Mouse (Mus musculus): ENCODE data around the gene Galnt16.

Gene Galnt16

DNA sequence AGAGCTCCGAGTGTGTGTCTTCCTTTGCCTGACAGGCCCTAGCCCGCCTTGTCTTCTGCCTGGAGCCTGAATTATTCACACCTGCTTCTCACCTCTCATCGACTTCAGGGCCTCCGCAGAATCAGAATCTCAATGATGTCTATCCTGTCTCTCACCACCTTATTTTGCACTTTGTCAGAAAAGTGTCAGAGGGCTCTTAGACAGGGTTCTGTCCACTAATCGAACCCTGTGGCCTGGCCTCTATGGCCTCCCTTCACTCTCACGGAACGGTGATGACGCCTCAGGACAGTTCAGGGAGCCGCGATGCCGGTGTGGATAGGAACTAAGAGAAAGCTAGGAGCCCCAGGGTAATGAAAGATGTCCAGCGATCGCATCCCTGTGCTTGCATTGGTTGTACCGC lies at the start of gene Galnt16:
Galnt16 (plus strand) TSS at position 301 of the 400 bp plus-strand sequence.
- no peak for DNase-seq

DNA sequence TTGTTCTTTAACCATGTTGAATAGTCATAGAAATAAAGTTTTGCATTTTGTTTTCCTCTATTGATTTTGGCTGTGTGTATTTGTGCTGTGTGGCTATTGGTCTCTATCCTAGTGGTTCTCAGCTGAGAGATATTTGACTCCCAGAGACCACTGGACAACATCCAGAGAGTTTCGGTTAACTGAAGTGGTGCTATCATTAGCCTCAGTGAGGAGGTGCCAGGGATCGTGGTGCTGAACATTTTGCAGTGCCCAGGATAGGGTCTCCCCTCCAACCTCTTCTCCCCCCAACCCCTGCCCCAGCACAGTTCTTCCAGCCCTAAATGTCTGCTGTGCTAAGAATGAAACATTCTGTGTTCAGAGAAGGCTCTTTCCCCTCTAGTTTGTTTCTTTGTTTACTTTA lies 47.9 kb upstream of the Galnt16 start:
- no peak for DNase-seq

DNA sequence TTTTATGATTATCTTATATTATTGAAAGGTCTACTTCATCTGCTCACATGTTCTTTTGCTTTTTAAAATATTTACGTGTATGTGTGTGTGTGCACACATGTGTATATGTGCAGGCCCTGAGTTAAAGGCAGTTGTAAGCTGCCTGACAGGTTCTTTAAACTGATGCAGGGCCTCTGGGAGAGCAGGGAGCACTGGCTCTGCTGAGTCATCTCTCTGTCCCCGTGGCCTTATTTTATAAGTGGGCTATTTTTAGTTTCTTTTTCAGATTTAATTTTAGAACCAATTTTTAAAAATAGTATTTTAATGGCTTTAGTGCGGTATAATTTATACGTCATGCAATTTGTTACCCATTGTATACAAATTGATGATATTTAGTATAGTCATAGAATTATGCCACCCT lies 46.2 kb upstream of the Galnt16 start:
- DNase-seq: no peak

DNA sequence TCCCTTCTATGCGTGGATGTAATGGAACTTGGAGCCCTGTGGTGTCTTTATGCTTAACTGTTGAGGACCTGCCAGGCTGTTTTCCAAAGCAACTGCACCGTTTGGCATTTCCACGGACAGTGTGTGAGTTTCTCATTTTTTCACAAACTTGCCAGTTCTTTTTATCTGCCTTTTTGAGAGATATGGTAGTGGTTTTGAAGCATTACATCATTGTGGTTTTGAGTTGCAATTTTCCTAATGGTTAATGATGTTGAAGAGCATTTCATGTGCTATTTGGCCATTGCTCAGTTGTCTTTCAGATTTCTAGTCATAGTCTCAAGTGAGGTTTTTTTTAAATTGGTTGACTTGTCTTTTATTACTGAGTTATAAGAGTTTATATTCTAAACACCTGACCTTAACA lies 44.3 kb upstream of the Galnt16 start:
- DNase-seq: no peak

DNA sequence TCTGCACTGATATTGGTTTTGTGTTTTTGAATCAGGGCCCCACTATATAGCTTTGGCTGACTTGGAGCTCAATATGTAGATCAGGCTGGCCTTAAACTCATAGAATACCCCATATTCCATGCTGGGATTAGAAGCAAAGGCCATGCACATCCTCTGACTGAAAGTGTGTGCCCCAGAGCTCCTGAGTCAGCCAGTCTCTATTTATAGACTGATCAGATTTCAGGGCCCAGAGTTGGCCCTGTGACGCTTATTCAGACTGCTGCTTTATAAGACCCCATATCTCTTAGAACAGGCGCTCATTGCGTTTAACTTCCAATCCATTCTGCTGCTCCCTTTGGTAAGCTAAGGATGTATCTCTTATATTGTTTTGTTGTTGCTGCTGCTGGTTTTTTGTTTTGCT lies 38.1 kb upstream of the Galnt16 start:
- DNase-seq: no peak

DNA sequence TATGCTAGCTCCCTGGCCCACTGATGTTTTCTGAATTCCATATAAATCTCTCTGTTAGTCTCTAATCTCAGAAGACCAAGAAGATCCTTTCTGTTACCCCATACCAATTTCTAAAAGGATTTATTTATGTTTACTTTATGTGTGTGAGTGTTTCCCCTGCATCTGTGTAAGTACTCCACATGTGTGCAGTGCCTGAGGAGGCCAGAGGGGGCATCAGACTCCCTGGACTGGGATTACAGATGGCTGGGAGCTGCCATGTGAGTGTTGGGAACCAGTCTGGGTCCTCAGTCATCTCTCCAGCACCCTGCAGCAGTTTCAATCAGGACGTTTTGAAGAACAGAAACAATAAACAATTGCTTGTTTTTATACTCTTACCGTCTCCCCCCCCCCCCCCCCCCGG lies 34.7 kb upstream of the Galnt16 start:
- DNase-seq: no peak

DNA sequence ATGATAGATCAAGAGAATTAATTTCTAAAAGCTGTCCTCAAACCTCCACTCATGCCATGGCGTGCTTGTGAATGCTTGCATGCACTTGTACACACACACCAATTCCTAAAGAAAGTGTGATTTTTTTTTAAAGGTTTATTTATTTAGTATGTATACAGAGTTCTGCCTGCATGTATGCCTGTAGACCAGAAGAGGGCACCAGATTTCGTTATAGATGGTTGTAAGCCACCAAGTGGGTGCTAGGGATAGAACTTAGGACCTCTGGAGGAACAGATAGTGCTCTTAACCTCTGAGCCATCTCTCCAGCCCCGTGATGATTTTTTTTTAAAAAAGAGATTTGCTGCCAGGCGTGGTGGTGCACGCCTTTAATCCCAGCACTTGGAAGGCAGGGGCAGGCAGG lies 24.8 kb upstream of the Galnt16 start:
- no peak for DNase-seq

DNA sequence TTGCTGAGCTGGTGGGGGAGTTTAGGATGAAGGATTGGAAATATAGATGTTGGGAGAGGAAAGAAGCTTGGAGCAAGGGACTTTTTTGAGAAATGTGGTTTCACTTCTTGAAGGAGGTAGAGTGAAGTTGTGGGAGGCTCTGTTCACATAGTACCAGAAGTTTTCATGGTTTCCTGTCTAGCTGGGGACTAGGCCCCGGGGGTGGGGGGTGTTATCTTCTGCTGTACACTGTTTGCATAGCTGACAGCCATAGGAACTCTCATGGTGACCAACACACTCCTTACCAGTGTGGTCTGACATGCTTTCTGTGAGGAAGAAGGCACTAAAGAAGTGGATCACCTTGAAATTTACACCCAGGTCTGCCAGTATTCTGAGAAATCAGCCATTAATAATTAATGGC lies 22.4 kb upstream of the Galnt16 start:
- no peak for DNase-seq

DNA sequence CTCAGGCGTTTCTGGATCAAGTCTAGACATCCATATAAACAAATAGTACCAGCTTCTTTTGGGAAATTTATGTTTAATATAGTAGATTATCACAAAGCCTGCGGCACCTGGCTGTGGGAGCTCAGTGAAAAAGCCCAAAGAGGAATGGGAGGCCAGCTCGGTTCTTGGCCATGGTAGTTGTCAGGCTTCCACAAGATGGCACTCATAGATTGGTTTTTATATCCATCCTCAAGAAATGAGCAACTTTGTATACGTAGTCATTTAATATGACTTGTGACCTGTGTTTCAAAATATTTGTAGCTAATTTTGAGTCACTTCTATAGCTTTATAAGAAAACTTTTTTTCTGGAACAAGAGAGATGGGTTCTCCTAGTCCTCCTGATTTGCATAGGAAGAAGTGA lies 19.7 kb upstream of the Galnt16 start:
- peak; percentile 39 to 58 for DNase-seq

DNA sequence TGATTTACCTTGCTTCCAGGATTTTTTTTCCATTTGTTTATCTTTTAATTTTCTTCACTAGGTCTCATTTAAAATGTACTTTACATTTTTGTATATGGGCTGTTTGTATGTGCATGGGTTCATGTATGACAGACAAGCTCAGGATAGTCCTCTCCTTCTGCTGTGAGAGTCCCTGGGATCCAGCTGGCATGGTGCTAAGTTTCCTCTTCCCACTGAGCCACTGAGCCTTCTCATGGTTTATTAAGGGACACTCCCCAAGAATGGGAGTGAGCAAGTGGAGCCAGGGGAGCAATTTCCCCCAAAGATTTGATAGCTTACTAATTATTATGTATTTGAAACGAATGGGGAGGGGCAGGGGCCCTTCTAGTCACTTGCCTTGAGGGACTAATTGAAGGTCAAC lies 17.6 kb upstream of the Galnt16 start:
- no peak for DNase-seq

DNA sequence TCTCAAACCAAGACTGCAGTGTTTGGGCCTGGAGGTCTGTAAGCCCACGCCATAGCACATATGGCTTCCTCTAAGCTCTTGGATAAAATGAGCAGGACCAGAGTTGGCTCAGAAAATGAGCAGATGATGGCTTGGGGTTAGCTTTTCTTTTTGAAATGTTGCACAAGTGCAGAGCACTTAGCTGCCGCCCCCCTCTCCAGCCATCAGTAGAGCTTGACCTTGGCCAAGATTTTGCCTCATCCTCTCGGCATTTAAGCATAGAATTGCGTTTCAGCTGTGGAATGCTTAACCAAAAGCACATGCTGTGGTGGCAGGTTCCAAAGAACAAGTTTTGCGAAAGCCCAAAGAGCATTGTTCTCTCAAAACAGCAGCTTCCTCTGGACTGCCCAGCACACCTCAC lies 13.4 kb upstream of the Galnt16 start:
- DNase-seq: no peak

DNA sequence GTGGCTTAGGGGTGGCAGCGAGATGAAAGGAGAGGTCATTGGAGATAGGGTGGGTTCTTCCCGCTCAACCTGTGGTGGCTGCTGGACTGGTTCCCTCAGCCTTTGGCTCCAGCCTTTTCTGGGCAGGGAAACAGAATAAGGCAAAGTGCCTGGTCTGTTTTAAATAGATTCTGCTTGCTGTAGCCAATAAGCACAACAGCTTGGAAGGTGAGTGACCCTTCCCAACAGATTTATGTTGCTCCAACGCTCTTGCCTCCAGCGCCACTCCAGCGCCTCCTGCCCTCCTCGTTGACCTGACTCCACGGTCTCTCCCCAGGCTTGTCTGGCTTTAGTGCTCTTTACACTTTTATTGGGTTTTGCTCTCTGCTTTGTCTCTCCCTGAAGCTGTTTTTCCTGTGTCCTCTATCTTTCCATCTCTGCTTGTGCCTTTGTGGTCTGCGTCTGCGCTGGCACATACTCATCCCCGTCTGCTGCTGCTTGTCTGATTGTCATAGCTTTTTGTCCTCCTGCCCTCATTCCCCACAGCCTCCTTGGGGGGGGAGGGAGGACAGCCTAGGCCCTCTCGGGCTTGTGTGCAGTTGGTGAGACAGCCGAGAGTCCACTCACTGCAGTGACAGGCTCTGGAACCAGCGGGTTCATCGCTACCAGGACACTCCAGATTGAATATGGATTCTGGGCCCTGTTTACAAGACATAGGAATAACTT lies 10.9 kb upstream of the Galnt16 start:
- DNase-seq: peak; percentile 74 to 77

DNA sequence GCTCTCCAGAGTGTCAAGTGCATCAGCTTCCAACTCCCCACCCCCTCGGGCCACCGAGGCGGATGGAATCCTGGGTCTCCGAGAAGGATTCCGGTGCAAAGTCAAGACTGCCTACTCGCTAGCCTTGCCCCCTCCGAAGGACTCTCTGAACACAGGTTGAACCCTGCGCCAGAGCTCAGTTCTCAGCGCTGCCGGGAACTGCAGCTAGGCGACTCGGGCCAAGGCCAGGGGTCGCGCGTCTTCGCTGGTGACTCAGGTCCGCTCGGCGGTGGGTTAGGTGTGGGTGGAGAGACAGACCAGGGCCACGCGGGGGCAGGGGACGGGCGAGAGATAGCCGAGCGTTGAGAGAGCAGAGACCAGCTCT lies 298 bp downstream of the Galnt16 start:
- DNase-seq: peak; percentile 75 to 79

DNA sequence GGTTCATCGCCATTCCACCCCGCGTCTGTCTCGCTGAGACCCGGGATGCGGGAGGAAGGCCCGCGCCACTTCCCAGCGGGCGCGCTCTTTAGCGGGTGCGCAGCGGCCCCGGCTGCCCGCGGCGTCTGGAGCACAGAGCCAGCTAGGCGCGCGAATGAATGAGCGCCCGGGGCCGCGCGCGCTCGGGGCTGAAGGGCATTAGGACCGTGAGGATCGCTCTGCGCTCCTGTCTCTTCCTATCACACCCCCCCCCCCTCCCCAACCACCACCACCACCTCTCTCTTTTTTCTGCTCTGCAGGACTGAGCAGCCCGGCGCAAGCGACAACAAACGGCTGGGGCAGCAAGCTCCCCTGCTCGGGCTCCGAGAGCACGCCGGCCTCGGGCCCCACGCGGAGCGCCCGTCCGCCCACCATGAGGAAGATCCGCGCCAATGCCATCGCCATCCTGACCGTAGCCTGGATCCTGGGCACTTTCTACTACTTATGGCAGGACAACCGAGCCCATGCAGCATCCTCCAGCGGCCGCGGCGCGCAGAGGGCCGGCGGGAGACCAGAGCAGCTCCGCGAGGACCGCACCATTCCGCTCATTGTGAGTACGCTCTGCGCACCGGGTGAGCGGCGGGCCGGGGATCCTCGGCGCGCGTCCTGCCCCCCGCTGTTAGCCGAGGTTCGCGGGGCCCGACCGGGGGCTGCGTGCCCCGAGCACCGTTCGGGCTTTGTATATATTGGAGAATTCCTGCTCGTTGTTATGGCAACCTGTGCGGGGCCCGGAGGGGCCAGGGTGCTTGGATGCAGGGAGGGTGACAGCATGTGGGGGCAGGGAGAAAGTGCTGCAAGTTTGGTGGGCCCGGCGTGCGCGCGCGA lies 912 bp downstream of the Galnt16 start:
- peak; percentile 78 to 81 for DNase-seq

DNA sequence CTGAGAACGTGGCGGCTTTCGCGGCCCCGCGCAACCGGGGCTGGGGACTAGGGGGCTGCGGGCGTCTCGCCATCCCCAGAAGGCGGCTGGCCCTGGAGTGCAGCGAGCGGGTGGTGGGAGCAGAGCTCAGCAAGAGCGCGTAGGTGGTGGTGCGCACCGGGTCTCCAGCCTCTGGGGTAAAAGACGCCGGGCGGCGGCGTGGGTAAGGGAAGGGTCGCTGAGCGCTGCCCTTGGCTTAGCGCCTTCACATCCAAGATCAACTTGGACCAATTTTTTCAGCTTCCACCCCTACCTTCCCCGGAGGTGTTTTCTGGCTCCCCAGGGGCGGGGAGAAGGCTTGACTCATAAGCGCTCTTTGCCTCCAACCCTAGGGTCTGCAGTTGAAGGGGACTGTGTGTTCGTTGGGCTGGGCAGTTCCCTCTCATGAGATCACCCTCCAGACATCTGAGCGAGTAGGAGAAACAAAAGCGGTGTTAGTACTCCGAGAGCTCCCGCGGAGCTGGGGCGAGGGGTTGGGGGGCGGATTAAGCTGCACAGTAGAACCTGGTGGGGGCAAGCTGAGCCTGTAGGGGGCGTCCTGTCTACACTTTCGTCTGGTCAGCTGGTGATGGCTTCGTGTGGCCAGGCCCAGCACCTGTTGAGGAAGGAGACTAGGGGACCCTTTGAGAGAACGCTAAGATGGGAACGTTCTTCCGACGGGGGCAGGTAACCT lies 1.7 kb downstream of the Galnt16 start:
- peak; percentile 83 to 84 for DNase-seq

DNA sequence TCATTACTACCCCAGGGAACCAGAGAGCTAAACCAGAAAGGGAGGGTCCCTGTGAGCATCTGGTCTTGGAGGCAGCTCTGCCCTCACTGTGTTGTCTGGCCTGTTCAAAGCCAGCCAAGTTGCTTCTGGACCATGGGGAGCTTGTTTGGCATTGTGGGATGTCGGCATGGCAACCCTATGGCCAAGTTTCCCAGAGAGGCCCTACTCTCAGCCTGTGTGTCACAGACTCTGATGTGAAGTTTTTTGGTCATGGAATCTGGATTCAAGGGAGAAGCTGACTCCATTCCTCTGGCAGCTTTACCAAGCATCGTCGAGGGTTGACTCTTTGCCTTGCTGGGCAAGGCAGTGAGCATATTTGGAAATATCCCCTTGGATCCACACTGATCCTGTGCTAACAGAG lies 3.9 kb downstream of the Galnt16 start:
- DNase-seq: peak; percentile 57 to 76

DNA sequence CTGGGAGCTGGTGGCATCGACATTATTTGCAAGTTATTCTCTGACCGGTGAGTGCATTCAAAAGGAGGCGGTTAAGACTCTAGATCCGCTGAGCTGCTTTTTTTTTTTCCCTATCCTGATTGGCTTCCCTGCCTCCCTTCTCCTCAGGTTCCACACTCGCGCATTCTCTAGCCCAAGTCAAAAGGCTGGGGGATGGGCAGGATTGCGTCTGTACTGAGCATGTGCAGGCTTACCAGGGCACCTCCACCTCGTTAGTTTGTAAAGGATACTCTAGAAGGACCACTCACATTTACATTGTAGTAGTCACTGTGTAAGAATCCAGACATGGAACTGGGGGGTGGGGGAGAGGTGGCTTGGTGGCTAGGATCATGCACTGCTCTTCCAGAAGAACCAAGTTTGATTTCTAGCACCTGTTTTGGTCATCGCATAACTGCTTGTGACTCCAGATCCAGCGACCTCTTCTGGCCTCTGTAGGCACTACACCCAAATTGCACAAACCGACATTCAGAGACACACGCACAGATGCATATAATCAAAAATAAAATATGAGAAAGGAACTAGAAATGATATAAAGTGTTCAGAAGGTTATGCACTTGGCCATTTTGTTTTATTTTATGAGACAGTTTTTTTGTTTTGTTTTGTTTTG lies 6.3 kb downstream of the Galnt16 start:
- DNase-seq: no peak

DNA sequence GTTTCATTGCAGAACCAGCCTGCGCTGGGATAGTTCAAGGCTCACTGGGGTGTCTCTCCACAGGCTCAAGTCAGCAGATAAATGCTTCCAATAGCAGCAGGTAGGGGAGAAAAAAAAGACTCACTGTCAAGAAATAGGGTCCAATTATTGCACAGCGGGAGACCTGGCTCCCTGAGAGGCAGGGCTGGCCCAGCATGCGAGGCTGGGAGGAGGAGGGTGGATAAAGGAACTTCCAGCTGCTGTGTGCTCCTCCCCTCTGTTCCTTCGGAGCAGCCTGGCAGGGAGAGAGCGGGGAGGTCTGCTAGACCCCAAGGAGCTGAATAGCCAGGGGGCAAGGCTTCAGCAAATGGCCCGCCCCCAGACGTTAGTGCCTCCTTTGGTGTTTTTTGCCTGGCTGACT lies 7.4 kb downstream of the Galnt16 start:
- peak in 1 of 2 experiments; percentile 51 for DNase-seq

DNA sequence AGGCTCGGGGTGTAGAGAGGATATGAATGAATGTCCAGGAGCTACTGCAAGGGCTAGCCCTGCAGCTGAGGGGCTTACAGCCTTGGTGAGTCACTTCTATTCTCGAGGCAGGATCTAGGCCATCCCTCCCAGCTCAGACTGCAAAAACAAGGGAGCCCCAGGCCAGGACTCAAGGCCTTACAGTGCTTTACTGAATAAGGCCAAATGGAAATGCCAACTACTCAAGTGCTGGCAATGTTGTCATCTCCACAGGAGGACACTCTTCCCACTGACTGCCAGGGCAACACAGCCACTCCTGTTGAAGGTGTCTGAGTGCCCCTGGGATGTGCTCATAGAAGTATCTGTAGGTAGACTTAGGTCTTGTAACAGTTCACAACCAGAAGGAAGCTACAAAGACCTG lies 8.4 kb downstream of the Galnt16 start:
- DNase-seq: peak in 1 of 2 experiments; percentile 18

DNA sequence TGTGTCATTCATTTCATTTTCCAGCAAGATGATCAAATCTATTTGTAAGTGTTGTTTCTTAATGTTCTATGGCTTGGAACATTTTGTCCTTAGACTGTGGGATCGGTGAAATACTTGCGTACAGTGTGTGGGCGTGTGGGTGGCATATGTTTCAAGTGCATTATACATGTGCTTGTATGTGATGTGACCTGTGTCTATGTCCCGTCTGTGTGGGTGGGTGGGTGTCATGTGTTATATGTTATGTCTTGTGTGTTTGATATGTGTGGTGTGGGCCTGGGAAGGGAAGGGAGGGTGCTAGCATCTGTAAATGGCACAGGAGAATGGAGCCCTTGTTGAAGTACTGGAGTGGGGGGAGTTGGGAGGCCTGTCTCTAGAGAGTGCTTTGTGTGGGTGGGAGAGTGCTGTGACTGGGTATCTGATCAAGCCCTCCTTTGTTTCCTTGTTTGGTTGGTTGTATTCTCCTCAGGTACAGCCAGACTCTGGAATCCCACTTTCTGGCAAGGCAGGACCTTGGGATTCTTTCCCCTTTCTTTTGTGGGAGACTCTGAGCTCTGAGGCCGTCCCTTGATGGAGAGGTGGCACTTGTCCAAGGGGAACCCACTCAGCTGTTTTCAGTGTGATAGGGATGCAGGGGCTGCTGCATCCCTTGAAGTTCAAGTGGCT lies 9.8 kb downstream of the Galnt16 start:
- DNase-seq: no peak

DNA sequence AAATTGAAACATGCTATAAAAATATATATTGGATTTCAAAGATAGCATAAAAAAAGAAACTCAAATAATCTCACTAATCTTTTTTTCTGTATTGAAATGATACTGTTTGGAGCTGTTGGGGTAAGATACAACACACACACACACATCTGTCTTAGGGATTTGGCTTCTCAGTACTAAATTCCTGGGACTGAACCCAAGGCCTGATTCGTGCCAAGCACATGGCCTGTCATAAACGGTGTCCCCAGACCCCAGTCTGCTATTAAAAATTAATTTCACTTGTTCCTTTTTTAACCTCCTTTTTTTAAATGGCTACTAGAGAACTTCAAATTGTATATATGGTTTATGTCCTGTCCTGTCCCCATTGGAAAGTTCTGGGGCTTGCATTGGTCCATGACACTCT lies 12.0 kb downstream of the Galnt16 start:
- peak; percentile 49 to 60 for DNase-seq

DNA sequence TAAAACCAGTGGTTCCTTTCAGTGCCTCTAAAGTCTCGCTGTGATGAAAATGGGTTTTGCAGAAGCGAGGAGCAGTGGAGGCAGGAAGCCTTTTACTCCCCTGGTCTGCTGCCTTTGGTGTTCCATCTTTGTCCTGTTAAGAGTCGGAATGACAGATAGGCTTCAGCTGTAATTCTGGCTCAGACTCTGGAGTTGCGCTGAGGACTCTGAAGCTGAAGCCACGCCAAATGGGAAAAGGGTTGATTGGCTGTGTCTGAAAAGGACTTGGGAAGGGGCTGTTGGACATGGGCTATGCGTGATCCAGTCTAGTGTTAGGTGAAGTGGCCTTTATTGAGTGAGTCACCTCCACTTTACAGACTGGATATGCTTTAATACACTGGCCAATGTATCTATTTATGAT lies 12.6 kb downstream of the Galnt16 start:
- peak; percentile 34 to 44 for DNase-seq

DNA sequence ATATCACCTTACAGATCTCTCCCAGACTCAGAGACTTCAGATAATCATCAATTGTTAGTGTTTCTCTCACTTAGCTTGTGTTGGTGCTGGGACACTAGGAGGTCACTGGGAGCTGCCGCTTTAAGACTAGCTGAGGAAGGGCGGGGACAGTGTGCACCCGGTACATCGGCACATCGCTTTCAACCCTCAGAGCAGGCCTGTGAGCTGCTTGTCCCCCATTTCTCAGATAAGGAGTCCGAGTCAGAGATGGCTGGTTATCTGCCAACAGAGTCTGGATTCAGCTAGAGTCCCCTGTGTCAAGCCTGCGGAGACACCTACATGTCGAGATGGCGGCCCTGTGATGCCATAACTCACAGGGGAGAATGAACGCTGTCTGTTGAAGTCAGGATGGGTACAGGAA lies 13.5 kb downstream of the Galnt16 start:
- no peak for DNase-seq
